8 mouse cellular contexts compared by ENCODE assay signal in genomic region chr5:145167306-145167661, GRCm38 (mm10). TPM values are rescaled to one million over a fixed set of nuclear protein-coding genes. Genes with fewer than 3 reads are reported as not detected.
DNase-seq lines count a peak whose midpoint lies in the region; ATAC-seq and TF ChIP-seq lines count a peak whose summit lies in the region.

No protein-coding gene starts in this region.

- peak overlapping the region; percentile 92 for H3K4me2 ChIP-seq in heart, embryonic 14.5 days (ENCODE audit: low read length)
- H3K4me2 ChIP-seq in hindbrain, embryonic 12.5 days (replicated peaks) = peak overlapping the region; percentile 93
- H3K4me2 ChIP-seq in midbrain, embryonic 12.5 days (replicated peaks) = peak overlapping the region; percentile 96

- no peak for ATAC-seq in heart, embryonic 14.5 days (ENCODE audit: insufficient number of reproducible peaks, insufficient read depth, low FRiP score, low read depth)
- peak; percentile 78 for ATAC-seq in hindbrain, embryonic 12.5 days (ENCODE audit: low FRiP score)
- ATAC-seq in midbrain, embryonic 12.5 days (ENCODE audit: low FRiP score, low read depth) = peak; percentile 78
- no peak for ATAC-seq in monocyte, adult 5-6 weeks (replicated peaks; ENCODE audit: insufficient number of reproducible peaks, low FRiP score, low TSS enrichment, poor library complexity, severe bottlenecking)

- under 1% methylated on average over 28 of the region's 28 CpGs for WGBS in heart, embryonic 14.5 days
- under 1% methylated on average over 28 of the region's 28 CpGs for WGBS in bone marrow, adult 2 months
- under 1% methylated on average over 28 of the region's 28 CpGs for WGBS in hindbrain, embryonic 12.5 days
- WGBS in midbrain, embryonic 12.5 days = under 1% methylated on average over 28 of the region's 28 CpGs

- peak overlapping the region; percentile 86 to 99 for H3K4me3 ChIP-seq in heart, embryonic 14.5 days (ENCODE audit: control insufficient read depth in 1 of 2, insufficient read depth in 1 of 2, low read depth in 1 of 2, low read length in 2 of 2)
- H3K4me3 ChIP-seq in bone marrow, adult 2 months (replicated peaks; ENCODE audit: control insufficient read depth, low read depth, low read length) = peak overlapping the region; percentile 92
- peak overlapping the region; percentile 92 for H3K4me3 ChIP-seq in hindbrain, embryonic 12.5 days
- peak overlapping the region; percentile 88 for H3K4me3 ChIP-seq in midbrain, embryonic 12.5 days

- H3K4me1 ChIP-seq in heart, embryonic 14.5 days (ENCODE audit: control insufficient read depth in 2 of 2, insufficient read depth in 2 of 2, low read length in 2 of 2) = peaks cover 4 to 29% of the 10 kb centered on the region in 2 experiments
- H3K4me1 ChIP-seq in bone marrow, adult 2 months (ENCODE audit: control insufficient read depth, insufficient read depth, low read length) = peaks cover 2% of the 10 kb centered on the region; the same call in 1 of the 2 replicates
- H3K4me1 ChIP-seq in hindbrain, embryonic 12.5 days = peaks cover 22% of the 10 kb centered on the region
- H3K4me1 ChIP-seq in midbrain, embryonic 12.5 days = peaks cover 27% of the 10 kb centered on the region

- H3K36me3 ChIP-seq in heart, embryonic 14.5 days (ENCODE audit: control insufficient read depth, insufficient read depth, low read length) = peaks cover 51% of the 10 kb centered on the region
- H3K36me3 ChIP-seq in hindbrain, embryonic 12.5 days = peaks cover 50% of the 10 kb centered on the region
- H3K36me3 ChIP-seq in midbrain, embryonic 12.5 days = peaks cover 50% of the 10 kb centered on the region

- peak overlapping the region; percentile 98 for H3K9ac ChIP-seq in heart, embryonic 14.5 days (ENCODE audit: low read length)
- peak overlapping the region; percentile 89 for H3K9ac ChIP-seq in hindbrain, embryonic 12.5 days
- peak overlapping the region; percentile 93 for H3K9ac ChIP-seq in midbrain, embryonic 12.5 days (replicated peaks)

- peak overlapping the region; percentile 58 to 91 for H3K27ac ChIP-seq in heart, embryonic 14.5 days (replicated peaks in 1 of 2; ENCODE audit: control insufficient read depth in 1 of 2, insufficient read depth in 1 of 2, low read depth in 2 of 2, low read length in 2 of 2)
- H3K27ac ChIP-seq in bone marrow, adult 2 months (ENCODE audit: control insufficient read depth, insufficient read depth, low read depth, low read length, poor library complexity) = peak overlapping the region; percentile 64
- H3K27ac ChIP-seq in hindbrain, embryonic 12.5 days = peak overlapping the region; percentile 78
- H3K27ac ChIP-seq in midbrain, embryonic 12.5 days (replicated peaks) = peak overlapping the region; percentile 75

- no peak for TF ChIP-seq CTCF in bone marrow, adult 2 months (IDR thresholded peaks at IDR 0.05; ENCODE audit: control insufficient read depth, insufficient read depth, low read length)

- no peak for TF ChIP-seq POLR2A in bone marrow, adult 2 months (IDR thresholded peaks at IDR 0.05; ENCODE audit: borderline replicate concordance, control insufficient read depth, low read depth, low read length)

- H3K27me3 ChIP-seq in heart, embryonic 14.5 days (ENCODE audit: control insufficient read depth, insufficient read depth, low read length) = no peaks in the 10 kb centered on the region
- no peaks in the 10 kb centered on the region for H3K27me3 ChIP-seq in hindbrain, embryonic 12.5 days
- H3K27me3 ChIP-seq in midbrain, embryonic 12.5 days = no peaks in the 10 kb centered on the region

- H3K9me3 ChIP-seq in heart, embryonic 14.5 days (ENCODE audit: control insufficient read depth, low read length) = no peaks in the 10 kb centered on the region
- H3K9me3 ChIP-seq in hindbrain, embryonic 12.5 days (replicated peaks) = no peaks in the 10 kb centered on the region
- no peaks in the 10 kb centered on the region for H3K9me3 ChIP-seq in midbrain, embryonic 12.5 days

- DNase-seq in heart, adult 18-20 months = no peak
- no peak for DNase-seq in layer of hippocampus, postnatal 25 days (ENCODE audit: extremely low spot score in 1 of 2, low spot score in 1 of 2)
- DNase-seq in adrenal gland, adult 18-20 months (ENCODE audit: low spot score in 2 of 2) = no peak

RNA-seq across cellular contexts. Expression of gene Cpsf4, which starts 0.3 kb away (rescaled TPM):
- 13.6 and 14.1 TPM in 2 replicates for polyA plus RNA-seq in heart, embryonic 14.5 days (2014; fragmentation: Nextera tagmentation; extraction: Ambion mirVana)
- 10 to 100 TPM; 11.4 to 12.9 TPM for total RNA-seq in heart, adult 18-20 months (2021)
- 28.2 and 46.9 TPM in 2 replicates for polyA plus RNA-seq in bone marrow, adult 2 months (2011; ENCODE audit: insufficient read depth, insufficient read length, low replicate concordance, missing spikeins)
- polyA plus RNA-seq in hindbrain, embryonic 12.5 days (2016; fragmentation: Nextera tagmentation; extraction: Ambion mirVana) = 58.1 and 58.4 TPM in 2 replicates
- polyA plus RNA-seq in midbrain, embryonic 12.5 days (2016; fragmentation: Nextera tagmentation; extraction: Ambion mirVana) = 65.1 and 65.4 TPM in 2 replicates
- 24.9 to 38.9 TPM (median 31.3 TPM) in 3 replicates for total RNA-seq in monocyte, adult 5-6 weeks (2017)
- 10 to 100 TPM; 22.1 to 25.3 TPM for total RNA-seq in layer of hippocampus, postnatal 25 days (2021)
- 10 to 100 TPM; 19.9 to 22.5 TPM for total RNA-seq in adrenal gland, adult 18-20 months (2021)

RNA-seq across cellular contexts. Expression of gene Ptcd1, which starts 0.4 kb away (rescaled TPM):
- 10.6 and 11.2 TPM in 2 replicates for polyA plus RNA-seq in heart, embryonic 14.5 days (2014; fragmentation: Nextera tagmentation; extraction: Ambion mirVana)
- 10 to 100 TPM; 30.0 to 31.3 TPM for total RNA-seq in heart, adult 18-20 months (2021)
- polyA plus RNA-seq in bone marrow, adult 2 months (2011; ENCODE audit: insufficient read depth, insufficient read length, low replicate concordance, missing spikeins) = 5.2 and 10.9 TPM in 2 replicates
- polyA plus RNA-seq in hindbrain, embryonic 12.5 days (2016; fragmentation: Nextera tagmentation; extraction: Ambion mirVana) = 20.6 and 21.3 TPM in 2 replicates
- polyA plus RNA-seq in midbrain, embryonic 12.5 days (2016; fragmentation: Nextera tagmentation; extraction: Ambion mirVana) = 22.7 and 23.3 TPM in 2 replicates
- 14.4 to 20.3 TPM (median 16.1 TPM) in 3 replicates for total RNA-seq in monocyte, adult 5-6 weeks (2017)
- total RNA-seq in layer of hippocampus, postnatal 25 days (2021) = 10 to 100 TPM; 20.0 to 21.9 TPM
- total RNA-seq in adrenal gland, adult 18-20 months (2021) = 10 to 100 TPM; 22.1 to 23.1 TPM

RNA-seq across cellular contexts. Expression of gene Atp5j2, which starts 24.6 kb away (rescaled TPM):
- polyA plus RNA-seq in heart, embryonic 14.5 days (2014; fragmentation: Nextera tagmentation; extraction: Ambion mirVana) = 1,222 and 1,313 TPM in 2 replicates
- 1,000 to 10,000 TPM; 1,105 to 1,150 TPM for total RNA-seq in heart, adult 18-20 months (2021)
- 218 and 277 TPM in 2 replicates for polyA plus RNA-seq in bone marrow, adult 2 months (2011; ENCODE audit: insufficient read depth, insufficient read length, low replicate concordance, missing spikeins)
- polyA plus RNA-seq in hindbrain, embryonic 12.5 days (2016; fragmentation: Nextera tagmentation; extraction: Ambion mirVana) = 476 and 529 TPM in 2 replicates
- polyA plus RNA-seq in midbrain, embryonic 12.5 days (2016; fragmentation: Nextera tagmentation; extraction: Ambion mirVana) = 525 and 533 TPM in 2 replicates
- total RNA-seq in monocyte, adult 5-6 weeks (2017) = 94.3 to 131 TPM (median 97.4 TPM) in 3 replicates
- total RNA-seq in layer of hippocampus, postnatal 25 days (2021) = 100 to 1,000 TPM; 264 to 268 TPM
- 100 to 1,000 TPM; 493 to 672 TPM for total RNA-seq in adrenal gland, adult 18-20 months (2021)

RNA-seq across cellular contexts. Expression of gene Bud31, which starts 27.1 kb away (rescaled TPM):
- polyA plus RNA-seq in heart, embryonic 14.5 days (2014; fragmentation: Nextera tagmentation; extraction: Ambion mirVana) = 130 and 135 TPM in 2 replicates
- 10 to 100 TPM; 57.0 to 58.9 TPM for total RNA-seq in heart, adult 18-20 months (2021)
- polyA plus RNA-seq in bone marrow, adult 2 months (2011; ENCODE audit: insufficient read depth, insufficient read length, low replicate concordance, missing spikeins) = 121 and 164 TPM in 2 replicates
- 210 and 215 TPM in 2 replicates for polyA plus RNA-seq in hindbrain, embryonic 12.5 days (2016; fragmentation: Nextera tagmentation; extraction: Ambion mirVana)
- 228 and 230 TPM in 2 replicates for polyA plus RNA-seq in midbrain, embryonic 12.5 days (2016; fragmentation: Nextera tagmentation; extraction: Ambion mirVana)
- 212 to 285 TPM (median 240 TPM) in 3 replicates for total RNA-seq in monocyte, adult 5-6 weeks (2017)
- 10 to 100 TPM; 69.5 to 81.9 TPM for total RNA-seq in layer of hippocampus, postnatal 25 days (2021)
- total RNA-seq in adrenal gland, adult 18-20 months (2021) = 100 to 1,000 TPM; 103 to 110 TPM

RNA-seq across cellular contexts. Expression of gene Pdap1, which starts 27.2 kb away (rescaled TPM):
- 60.9 and 69.1 TPM in 2 replicates for polyA plus RNA-seq in heart, embryonic 14.5 days (2014; fragmentation: Nextera tagmentation; extraction: Ambion mirVana)
- 10 to 100 TPM; 39.3 to 40.2 TPM for total RNA-seq in heart, adult 18-20 months (2021)
- 74.2 and 101 TPM in 2 replicates for polyA plus RNA-seq in bone marrow, adult 2 months (2011; ENCODE audit: insufficient read depth, insufficient read length, low replicate concordance, missing spikeins)
- 111 and 144 TPM in 2 replicates for polyA plus RNA-seq in hindbrain, embryonic 12.5 days (2016; fragmentation: Nextera tagmentation; extraction: Ambion mirVana)
- polyA plus RNA-seq in midbrain, embryonic 12.5 days (2016; fragmentation: Nextera tagmentation; extraction: Ambion mirVana) = 131 and 138 TPM in 2 replicates
- total RNA-seq in monocyte, adult 5-6 weeks (2017) = 93.1 to 106 TPM (median 95.5 TPM) in 3 replicates
- 100 to 1,000 TPM in 1 of 2 experiments, 10 to 100 TPM in 1; 90.1 to 102 TPM for total RNA-seq in layer of hippocampus, postnatal 25 days (2021)
- 10 to 100 TPM; 77.4 to 84.6 TPM for total RNA-seq in adrenal gland, adult 18-20 months (2021)

Comparison
In these comparisons a context has a peak if more than half of its experiments do, and no peak if none do; other contexts are left out.
1. ATAC-seq: peak in hindbrain, embryonic 12.5 days (single experiment) and midbrain, embryonic 12.5 days (single experiment); none in heart, embryonic 14.5 days (single experiment) and monocyte, adult 5-6 weeks (single experiment).
2. Peak in every context shown above with its lines, with median percentiles within 50 percentile points of each other: H3K27ac ChIP-seq, H3K4me2 ChIP-seq, H3K4me3 ChIP-seq and H3K9ac ChIP-seq.